Mouse (Mus musculus): ENCODE results near the gene Srcin1. TPM values are rescaled to one million over a fixed set of nuclear protein-coding genes. Genes with fewer than 3 reads are reported as not detected.
A peak's percentile ranks its signal among the peaks of the same experiment; 100 is the strongest.

Srcin1 gene
- polyA plus RNA-seq, 1 experiment from 2014 or later, result 0.06 TPM

- Histone ChIP-seq H3K27me3 (peaks cover 98% of the 10 kb centered on the region), H3K9me3 (replicated peaks) (no peaks in the 10 kb centered on the region), H3K4me1 (replicated peaks) (peaks cover 13% of the 10 kb centered on the region), H3K4me3 (no peak overlapping the region), H3K9ac (no peak overlapping the region), H3K36me3 (no peaks in the 10 kb centered on the region), H3K27ac (no peak overlapping the region), H3K4me2 (no peak overlapping the region)
- WGBS, result 33% methylated on average over 8 of the region's 8 CpGs
- no peak for ATAC-seq (replicated peaks; ENCODE audit: insufficient number of reproducible peaks, insufficient read depth, low FRiP score, low read depth)
Observed at GRCm38 (mm10) chr11:97548757-97549156, 27.2 kb downstream of the Srcin1 start.

GRCm38 (mm10) chr11:97547957-97548706 lies 27.9 kb downstream of the Srcin1 start:
- no peak for ATAC-seq (replicated peaks; ENCODE audit: insufficient number of reproducible peaks, insufficient read depth, low FRiP score, low read depth)
- no peaks in the 10 kb centered on the region for H3K36me3 ChIP-seq
- no peak overlapping the region for H3K9ac ChIP-seq
- no peaks in the 10 kb centered on the region for H3K9me3 ChIP-seq (replicated peaks)
- no peak overlapping the region for H3K4me2 ChIP-seq
- no peak overlapping the region for H3K27ac ChIP-seq
- peaks cover 100% of the 10 kb centered on the region for H3K27me3 ChIP-seq
- peaks cover 13% of the 10 kb centered on the region for H3K4me1 ChIP-seq (replicated peaks)
- H3K4me3 ChIP-seq, result no peak overlapping the region
- WGBS, result 56% methylated on average over 12 of the region's 12 CpGs

GRCm38 (mm10) chr11:97546804-97547411 lies 29.1 kb downstream of the Srcin1 start:
- H3K9me3 ChIP-seq (replicated peaks), result no peaks in the 10 kb centered on the region
- ATAC-seq (replicated peaks; ENCODE audit: insufficient number of reproducible peaks, insufficient read depth, low FRiP score, low read depth), result no peak
- H3K36me3 ChIP-seq, result no peaks in the 10 kb centered on the region
- under 1% methylated on average over 51 of the region's 73 CpGs for WGBS
- H3K4me2 ChIP-seq, result peak overlapping the region; percentile 98
- H3K27me3 ChIP-seq, result peaks cover 99% of the 10 kb centered on the region
- no peak overlapping the region for H3K27ac ChIP-seq
- peak overlapping the region; percentile 62 for H3K4me3 ChIP-seq
- H3K4me1 ChIP-seq (replicated peaks), result peaks cover 13% of the 10 kb centered on the region
- peak overlapping the region; percentile 42 for H3K9ac ChIP-seq

GRCm38 (mm10) chr11:97545808-97546560 lies 30.0 kb downstream of the Srcin1 start:
- Histone ChIP-seq H3K27ac (no peak overlapping the region), H3K4me1 (replicated peaks) (peaks cover 13% of the 10 kb centered on the region), H3K27me3 (peaks cover 99% of the 10 kb centered on the region), H3K4me3 (peak overlapping the region; percentile 62), H3K36me3 (no peaks in the 10 kb centered on the region), H3K9me3 (replicated peaks) (no peaks in the 10 kb centered on the region), H3K9ac (peak overlapping the region; percentile 42; the same call in 1 of the 2 replicates), H3K4me2 (peak overlapping the region; percentile 98)
- ATAC-seq (replicated peaks; ENCODE audit: insufficient number of reproducible peaks, insufficient read depth, low FRiP score, low read depth), result no peak
- 5% methylated on average over 26 of the region's 26 CpGs for WGBS

GRCm38 (mm10) chr11:97543883-97544282 lies 32.1 kb downstream of the Srcin1 start:
- no peak overlapping the region for H3K4me3 ChIP-seq
- H3K36me3 ChIP-seq, result no peaks in the 10 kb centered on the region
- ATAC-seq (replicated peaks; ENCODE audit: insufficient number of reproducible peaks, insufficient read depth, low FRiP score, low read depth), result no peak
- peaks cover 16% of the 10 kb centered on the region for H3K4me1 ChIP-seq (replicated peaks)
- H3K4me2 ChIP-seq, result no peak overlapping the region
- 74% methylated on average over 9 of the region's 9 CpGs for WGBS
- no peak overlapping the region for H3K27ac ChIP-seq
- H3K9me3 ChIP-seq (replicated peaks), result no peaks in the 10 kb centered on the region
- H3K9ac ChIP-seq, result no peak overlapping the region
- H3K27me3 ChIP-seq, result peaks cover 94% of the 10 kb centered on the region

GRCm38 (mm10) chr11:97543181-97543733 lies 32.7 kb downstream of the Srcin1 start:
- H3K9me3 ChIP-seq (replicated peaks), result no peaks in the 10 kb centered on the region
- WGBS, result 56% methylated on average over 12 of the region's 12 CpGs
- no peak overlapping the region for H3K4me2 ChIP-seq
- no peak overlapping the region for H3K9ac ChIP-seq
- H3K4me1 ChIP-seq (replicated peaks), result peaks cover 16% of the 10 kb centered on the region
- H3K36me3 ChIP-seq, result no peaks in the 10 kb centered on the region
- no peak overlapping the region for H3K27ac ChIP-seq
- H3K27me3 ChIP-seq, result peaks cover 94% of the 10 kb centered on the region
- no peak overlapping the region for H3K4me3 ChIP-seq
- ATAC-seq (replicated peaks; ENCODE audit: insufficient number of reproducible peaks, insufficient read depth, low FRiP score, low read depth), result no peak

GRCm38 (mm10) chr11:97542171-97543150 lies 33.5 kb downstream of the Srcin1 start:
- H3K4me2 ChIP-seq, result no peak overlapping the region
- no peak for ATAC-seq (replicated peaks; ENCODE audit: insufficient number of reproducible peaks, insufficient read depth, low FRiP score, low read depth)
- no peak overlapping the region for H3K27ac ChIP-seq
- no peaks in the 10 kb centered on the region for H3K9me3 ChIP-seq (replicated peaks)
- H3K4me1 ChIP-seq (replicated peaks), result peaks cover 16% of the 10 kb centered on the region
- 79% methylated on average over 22 of the region's 22 CpGs for WGBS
- no peaks in the 10 kb centered on the region for H3K36me3 ChIP-seq
- H3K4me3 ChIP-seq, result no peak overlapping the region
- H3K27me3 ChIP-seq, result peaks cover 94% of the 10 kb centered on the region
- no peak overlapping the region for H3K9ac ChIP-seq

- H3K27me3 ChIP-seq, result peaks cover 94% of the 10 kb centered on the region
- H3K4me1 ChIP-seq (replicated peaks), result peaks cover 16% of the 10 kb centered on the region
- no peak overlapping the region for H3K4me3 ChIP-seq
- no peaks in the 10 kb centered on the region for H3K36me3 ChIP-seq
- H3K9me3 ChIP-seq (replicated peaks), result no peaks in the 10 kb centered on the region
- H3K27ac ChIP-seq, result no peak overlapping the region
- ATAC-seq (replicated peaks; ENCODE audit: insufficient number of reproducible peaks, insufficient read depth, low FRiP score, low read depth), result no peak
- H3K4me2 ChIP-seq, result no peak overlapping the region
- WGBS, result 32% methylated on average over 3 of the region's 3 CpGs
- H3K9ac ChIP-seq, result no peak overlapping the region
Observed at GRCm38 (mm10) chr11:97540604-97541003, 35.4 kb downstream of the Srcin1 start.

- H3K27me3 ChIP-seq, result peaks cover 94% of the 10 kb centered on the region
- H3K36me3 ChIP-seq, result no peaks in the 10 kb centered on the region
- no peaks in the 10 kb centered on the region for H3K9me3 ChIP-seq (replicated peaks)
- H3K4me3 ChIP-seq, result no peak overlapping the region
- no peak for ATAC-seq (replicated peaks; ENCODE audit: insufficient number of reproducible peaks, insufficient read depth, low FRiP score, low read depth)
- WGBS, result 59% methylated on average over 3 of the region's 3 CpGs
- no peak overlapping the region for H3K4me2 ChIP-seq
- H3K27ac ChIP-seq, result no peak overlapping the region
- H3K9ac ChIP-seq, result no peak overlapping the region
- peaks cover 18% of the 10 kb centered on the region for H3K4me1 ChIP-seq (replicated peaks)
Observed at GRCm38 (mm10) chr11:97540136-97540535, 35.9 kb downstream of the Srcin1 start.

- ATAC-seq (replicated peaks; ENCODE audit: insufficient number of reproducible peaks, insufficient read depth, low FRiP score, low read depth), result no peak
- 64% methylated on average over 5 of the region's 5 CpGs for WGBS
- H3K9ac ChIP-seq, result no peak overlapping the region
Observed at GRCm38 (mm10) chr11:97539622-97540021, 36.4 kb downstream of the Srcin1 start.

More at GRCm38 (mm10) chr11:97539622-97540021, 36.4 kb downstream of the Srcin1 start:
- Histone ChIP-seq H3K9me3 (replicated peaks) (no peaks in the 10 kb centered on the region), H3K4me3 (no peak overlapping the region), H3K4me2 (no peak overlapping the region), H3K4me1 (replicated peaks) (peaks cover 23% of the 10 kb centered on the region), H3K27me3 (peaks cover 94% of the 10 kb centered on the region), H3K36me3 (no peaks in the 10 kb centered on the region), H3K27ac (no peak overlapping the region)
